Mouse (Mus musculus): ENCODE data around the gene Tas1r2.

Gene Tas1r2

GRCm38 (mm10) chr4:139653238-139653637 is at the start of gene Tas1r2:
Gene Tas1r2 (plus strand): TSS chr4:139653538.
- no peak for DNase-seq (ENCODE audit: low spot score)

DNA sequence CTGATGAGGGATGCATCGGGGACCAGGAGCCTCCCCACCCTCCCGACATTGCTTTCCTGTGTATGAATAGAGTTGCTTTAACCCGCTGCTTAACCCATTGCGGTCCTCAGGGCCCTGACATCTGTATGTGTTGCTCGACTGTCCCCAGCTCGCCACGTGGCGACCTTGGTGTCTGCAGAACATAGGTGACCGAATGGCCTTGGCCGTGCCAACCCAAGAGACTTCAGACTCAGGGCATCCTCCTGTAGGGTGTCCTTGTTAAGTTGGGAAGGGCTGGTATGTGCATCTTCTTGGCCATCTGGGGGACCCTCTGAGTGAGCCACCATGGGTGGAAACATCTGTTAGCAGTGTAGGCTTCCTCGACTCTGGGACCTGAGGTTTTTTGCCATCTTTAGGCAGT is 48.1 kb upstream of the Tas1r2 start:
- DNase-seq (ENCODE audit: low spot score): no peak

DNA sequence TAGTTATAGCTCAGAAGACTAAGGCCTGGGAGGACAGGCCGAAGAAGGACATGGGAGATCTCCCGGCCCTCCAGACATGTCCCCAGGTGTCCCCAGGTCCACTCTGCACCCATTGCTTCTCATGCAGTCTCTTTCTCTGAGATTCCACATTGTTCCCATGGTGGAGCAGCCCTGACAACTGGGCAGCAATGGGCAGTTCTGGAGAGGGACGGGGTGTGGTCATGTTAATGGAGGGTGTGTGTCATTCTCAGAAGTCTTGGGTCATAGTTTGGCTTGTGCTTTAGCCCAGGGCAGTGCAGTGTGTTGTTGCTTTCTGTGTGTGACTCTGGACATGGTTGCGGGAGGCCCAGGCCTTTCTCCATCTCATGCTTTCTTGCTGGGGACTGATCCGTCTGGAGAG is 46.6 kb upstream of the Tas1r2 start:
- DNase-seq (ENCODE audit: low spot score): no peak

DNA sequence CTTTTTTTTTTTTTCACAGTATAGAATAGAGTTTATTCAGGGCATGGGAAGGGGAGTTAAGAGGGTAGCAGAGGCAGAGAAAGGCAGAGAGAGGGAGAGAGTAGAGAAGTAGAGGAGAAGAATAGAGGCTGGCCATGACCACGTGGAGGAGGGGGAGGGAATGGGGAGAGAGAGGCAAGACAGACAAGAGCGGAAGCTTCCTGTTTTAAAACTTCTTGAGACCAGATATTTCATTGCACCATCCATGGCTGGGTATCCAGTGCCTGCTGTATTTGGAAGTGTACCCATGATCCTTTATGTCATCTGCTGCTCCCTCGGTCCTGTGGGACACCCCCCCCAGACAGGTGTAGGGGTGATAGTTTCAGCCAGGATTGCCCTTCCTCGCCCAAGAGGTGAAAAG is 44.4 kb upstream of the Tas1r2 start:
- no peak for DNase-seq (ENCODE audit: low spot score)

- no peak for DNase-seq (ENCODE audit: low spot score)
Measured at GRCm38 (mm10) chr4:139610954-139611353, 42.4 kb upstream of the Tas1r2 start.

DNA sequence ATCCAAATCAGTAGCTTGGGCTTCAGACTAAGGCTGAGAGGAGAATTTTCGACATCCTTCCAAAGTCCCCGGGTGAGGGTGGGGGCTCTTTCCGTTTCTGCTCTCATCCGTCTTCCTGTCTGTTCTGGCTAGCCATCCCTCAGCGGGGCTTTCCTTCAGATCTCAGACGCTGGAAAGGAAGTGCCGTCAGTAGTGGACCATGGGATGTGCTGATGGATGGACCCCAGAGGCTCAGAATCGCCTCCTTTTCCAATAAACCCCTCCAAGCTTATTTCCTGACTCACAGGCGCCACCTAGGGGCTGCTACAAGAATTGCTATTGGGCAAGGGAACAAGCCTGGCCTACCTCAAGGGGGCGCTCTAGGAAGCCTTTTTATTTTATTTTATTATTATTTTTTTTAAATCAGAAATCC is 41.8 kb upstream of the Tas1r2 start:
- peak; percentile 78 for DNase-seq (ENCODE audit: low spot score)

DNA sequence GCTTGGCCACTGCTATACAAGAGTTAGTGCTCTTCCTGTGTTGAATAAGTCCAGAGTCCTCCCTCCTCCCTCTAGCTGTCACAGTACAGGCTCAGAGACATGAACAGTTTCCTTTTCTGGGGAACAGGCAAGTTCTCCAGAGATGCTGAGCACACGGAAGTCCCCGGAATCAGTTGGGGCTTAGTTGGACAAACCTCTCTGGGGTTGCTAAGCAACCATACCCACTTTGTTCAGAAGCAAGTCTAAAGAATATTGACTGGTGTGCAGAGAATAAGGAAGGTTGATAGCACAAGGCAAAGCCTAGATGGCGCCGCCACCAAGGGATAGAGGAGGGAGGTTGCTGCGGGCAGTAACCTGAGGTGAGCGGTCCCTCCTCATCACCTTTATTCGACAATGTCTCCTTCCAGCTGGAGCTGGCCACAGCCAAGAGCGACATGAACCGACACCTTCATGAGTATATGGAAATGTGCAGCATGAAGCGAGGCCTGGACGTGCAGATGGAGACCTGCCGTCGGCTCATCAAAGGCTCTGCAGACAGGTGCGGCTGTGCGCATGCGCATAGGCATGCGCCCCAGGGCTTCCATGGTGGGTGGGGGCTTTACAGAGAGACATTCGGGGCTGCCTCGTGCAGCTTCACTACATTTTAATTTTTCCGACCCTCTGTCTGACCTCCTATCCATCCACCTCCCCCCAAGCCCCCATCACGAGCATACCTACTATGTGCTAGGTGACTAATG is 38.6 kb upstream of the Tas1r2 start:
- no peak for DNase-seq (ENCODE audit: low spot score)

- DNase-seq (ENCODE audit: low spot score): no peak
Measured at GRCm38 (mm10) chr4:139616276-139617000, 36.9 kb upstream of the Tas1r2 start.

- no peak for DNase-seq (ENCODE audit: low spot score)
Measured at GRCm38 (mm10) chr4:139617001-139617364, 36.4 kb upstream of the Tas1r2 start.

- DNase-seq (ENCODE audit: low spot score): no peak
Measured at GRCm38 (mm10) chr4:139619765-139620164, 33.6 kb upstream of the Tas1r2 start.

GRCm38 (mm10) chr4:139622373-139623282 is 30.7 kb upstream of the Tas1r2 start, which contains the start of gene Aldh4a1:
Gene Aldh4a1 (plus strand): TSS chr4:139622866.
- DNase-seq (ENCODE audit: low spot score): peak; percentile 95

DNA sequence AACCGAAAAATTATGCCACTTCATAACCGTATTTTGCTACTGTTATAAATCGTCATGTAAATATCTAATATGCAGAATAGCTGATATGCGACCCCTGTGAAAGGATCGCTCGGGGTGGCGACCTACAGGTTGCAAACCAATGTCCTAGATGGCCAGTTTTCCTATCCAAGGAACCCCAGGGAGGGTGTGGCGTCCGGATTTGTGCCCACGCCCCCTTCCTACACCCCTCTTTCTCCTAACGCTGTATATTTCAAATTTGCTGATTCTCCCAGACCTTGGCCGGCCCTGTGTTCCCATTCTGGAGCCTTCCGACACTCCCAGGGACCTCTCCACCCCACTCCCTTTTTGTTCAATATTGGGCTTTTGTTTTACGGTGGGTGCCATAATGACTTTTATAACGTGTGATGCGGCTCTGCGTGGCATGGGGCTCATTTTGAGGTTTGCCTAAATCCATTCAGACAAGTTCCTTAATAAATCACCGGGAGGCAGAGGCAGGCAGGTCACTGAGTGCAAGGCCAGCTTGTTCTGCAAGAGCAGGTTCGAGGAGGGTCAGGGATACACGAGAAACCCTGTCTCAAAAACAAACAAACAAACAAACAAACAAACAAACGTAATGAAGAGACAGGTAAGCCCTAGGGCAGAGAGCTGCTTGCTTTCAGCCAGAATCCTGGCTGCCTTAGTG is 29.8 kb upstream of the Tas1r2 start:
- no peak for DNase-seq (ENCODE audit: low spot score)

DNA sequence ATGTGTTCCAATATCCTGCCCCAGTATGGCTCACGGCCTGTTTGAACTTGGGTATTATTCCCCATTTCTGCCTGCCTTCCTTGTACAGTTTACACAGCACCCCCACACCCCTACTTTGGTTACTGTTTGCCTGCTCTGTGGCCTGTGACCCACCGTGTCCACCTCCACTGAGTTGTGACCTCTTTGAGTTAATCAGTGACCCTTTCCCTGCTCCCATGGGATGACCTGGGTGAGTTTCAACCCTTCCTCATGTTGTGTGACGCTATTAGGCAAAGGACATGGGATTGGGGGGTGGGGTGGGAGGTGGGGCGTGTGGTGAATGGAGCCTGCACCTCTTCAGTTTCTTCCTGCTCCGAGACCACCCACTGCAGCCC is 29.2 kb upstream of the Tas1r2 start:
- no peak for DNase-seq (ENCODE audit: low spot score)

DNA sequence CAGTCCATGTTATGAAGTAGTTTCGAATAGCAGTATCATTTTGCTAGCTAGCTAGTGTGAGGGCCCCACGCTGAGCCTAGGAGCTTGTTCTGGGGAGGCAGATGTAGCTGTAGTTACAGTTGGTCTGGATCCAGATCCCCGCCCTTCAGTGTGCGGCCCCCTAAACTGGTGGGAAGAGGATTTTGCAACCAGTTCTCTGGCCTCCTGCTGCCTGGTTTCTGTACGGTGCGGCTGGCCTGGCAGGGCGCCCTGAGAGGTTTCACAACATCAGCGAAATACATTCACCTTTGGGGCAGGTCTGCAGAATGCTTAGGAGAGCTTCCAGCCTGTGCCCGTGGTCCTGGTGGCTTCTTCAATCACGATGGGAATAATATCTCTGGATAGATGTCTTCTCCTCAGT is 28.6 kb upstream of the Tas1r2 start:
- DNase-seq (ENCODE audit: low spot score): peak; percentile 52

DNA sequence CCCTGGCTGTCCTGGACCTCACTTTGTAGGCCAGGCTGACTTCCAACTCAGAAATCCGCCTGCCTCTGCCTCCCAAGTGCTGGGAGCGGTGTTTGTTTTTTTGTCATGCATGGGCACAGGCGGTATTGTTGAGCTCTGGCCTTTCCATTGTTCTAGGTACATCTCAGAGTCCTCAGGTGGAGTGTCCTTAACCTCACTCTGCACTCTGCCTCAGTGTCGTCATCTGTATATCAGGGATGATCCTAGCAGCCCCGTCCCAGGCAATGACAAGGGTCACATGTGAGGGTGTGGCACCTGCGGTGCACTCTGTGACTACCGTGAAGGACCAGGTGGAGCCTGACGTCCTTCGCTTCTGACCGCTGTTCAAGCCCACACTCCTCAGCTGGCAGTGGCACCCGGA is 26.0 kb upstream of the Tas1r2 start:
- DNase-seq (ENCODE audit: low spot score): no peak

GRCm38 (mm10) chr4:139630171-139630570 is 23.2 kb upstream of the Tas1r2 start:
- DNase-seq (ENCODE audit: low spot score): no peak

DNA sequence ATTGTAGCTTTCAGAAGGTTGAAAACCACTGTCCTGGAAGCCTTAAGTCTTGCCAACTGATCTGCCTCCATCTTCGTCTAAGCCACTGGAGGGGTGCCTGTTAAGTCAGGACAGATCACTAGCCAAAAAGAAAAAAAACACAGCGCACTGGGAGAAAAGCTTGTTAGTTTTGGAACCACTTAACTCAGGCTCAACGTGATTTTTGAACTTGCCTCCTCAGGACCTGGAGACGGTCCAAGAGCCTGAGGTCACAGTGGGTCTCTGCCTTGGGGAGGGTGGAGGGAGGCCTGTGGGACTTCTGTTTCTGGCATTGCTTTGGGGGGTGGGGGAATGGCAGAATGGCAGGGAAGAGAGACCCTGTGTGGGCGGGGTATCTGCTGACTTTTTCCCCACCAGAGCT is 22.2 kb upstream of the Tas1r2 start:
- no peak for DNase-seq (ENCODE audit: low spot score)

- no peak for DNase-seq (ENCODE audit: low spot score)
Measured at GRCm38 (mm10) chr4:139631569-139632253, 21.6 kb upstream of the Tas1r2 start.

DNA sequence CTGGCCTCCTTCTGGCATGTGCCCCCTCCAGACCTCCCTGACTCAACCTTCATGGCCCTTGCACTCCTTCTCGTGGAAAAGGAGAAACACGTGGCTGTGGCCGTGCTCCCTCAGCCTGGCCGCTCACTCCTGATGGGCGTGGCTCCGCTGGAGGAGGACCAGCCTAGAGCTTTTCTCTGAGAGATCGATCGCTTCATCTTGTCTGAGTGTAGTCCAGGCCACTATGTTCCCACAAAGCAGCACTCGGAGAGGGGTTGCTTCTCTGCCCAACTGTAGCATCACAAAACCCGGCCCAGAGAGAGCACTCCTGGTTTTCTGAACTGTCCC is 21.1 kb upstream of the Tas1r2 start:
- no peak for DNase-seq (ENCODE audit: low spot score)

- DNase-seq (ENCODE audit: low spot score): peak; percentile 77
Measured at GRCm38 (mm10) chr4:139636373-139636772, 17.0 kb upstream of the Tas1r2 start.

GRCm38 (mm10) chr4:139637847-139638246 is 15.5 kb upstream of the Tas1r2 start:
- no peak for DNase-seq (ENCODE audit: low spot score)

DNA sequence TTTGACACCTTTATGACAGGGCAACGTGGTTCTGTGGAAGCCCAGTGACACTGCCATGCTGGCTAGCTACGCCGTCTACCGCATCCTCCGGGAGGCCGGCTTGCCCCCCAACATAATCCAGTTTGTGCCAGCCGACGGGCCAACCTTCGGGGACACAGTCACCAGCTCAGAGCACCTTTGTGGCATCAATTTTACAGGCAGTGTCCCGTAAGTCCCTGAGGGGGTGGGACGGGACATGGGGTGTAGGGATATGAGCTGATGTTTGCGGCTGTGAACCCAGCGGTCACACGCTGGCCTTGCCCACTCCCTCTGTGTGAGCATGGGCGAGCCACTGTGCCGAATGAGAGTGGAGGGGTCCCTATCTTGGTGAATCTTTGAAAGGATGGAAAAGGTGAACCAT is 15.0 kb upstream of the Tas1r2 start:
- no peak for DNase-seq (ENCODE audit: low spot score)
